Mouse (Mus musculus) T-helper 2 cell (primary cell): ENCODE data around the gene Herc3.
"Not testable (repeated sequence)": the region's sequence is repeated elsewhere in the genome, so short reads cannot be mapped to it uniquely, and the experiment has no call there.

Experiments
- in situ Hi-C: fragments of 300-600 bp; cut with MboI, MseI; formaldehyde crosslinking; loops from one replicate; pipeline ENCODE4 v1.15.1; 2025; ENCODE audit warnings: high pct_unique_total_duplicates

Herc3 gene

DNA sequence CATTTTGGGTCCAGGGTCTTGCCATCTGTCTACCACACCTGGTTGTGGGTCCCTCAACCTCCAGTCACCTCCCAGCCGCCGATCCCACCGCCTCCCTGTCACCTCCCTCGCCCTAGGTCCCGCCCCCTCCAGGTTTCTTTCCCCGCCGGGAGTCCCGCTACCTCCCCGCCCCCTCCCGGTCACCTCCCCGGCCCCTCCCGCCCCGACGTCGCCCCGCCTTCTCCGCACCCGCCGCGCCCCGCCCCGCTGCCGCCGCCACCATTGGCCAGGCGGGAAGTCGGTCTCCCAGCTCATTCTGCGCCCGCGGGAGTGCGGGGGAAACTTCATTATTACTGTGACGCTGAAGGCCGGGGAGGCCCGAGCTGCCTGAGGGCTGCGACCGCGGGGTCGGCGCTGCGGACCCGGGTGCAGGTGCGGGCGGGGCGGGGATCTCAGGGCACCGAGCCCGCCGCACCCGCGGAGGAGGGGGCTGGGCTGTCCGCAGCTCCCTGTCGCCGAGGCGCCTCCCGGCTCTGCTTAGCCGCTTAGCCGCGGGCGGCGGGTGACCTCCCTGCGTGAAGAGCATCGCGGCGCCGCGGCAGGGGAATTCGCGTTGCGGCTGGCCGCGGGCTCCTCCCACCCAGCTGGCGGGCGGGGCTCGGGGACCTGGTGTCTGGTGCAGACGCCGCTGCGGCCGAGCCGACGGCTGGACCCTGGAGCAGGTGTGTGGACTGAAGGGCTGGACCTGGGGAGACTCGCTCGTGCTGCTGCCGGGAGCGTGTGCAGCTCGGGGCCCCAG lies at the start of gene Herc3:
Herc3 (plus strand) TSS at position 234 of the 778 bp plus-strand sequence.
- in situ Hi-C loops: loop anchor here (25.0 kb wide), 1 partner anchor 481 kb away; no protein-coding TSS in a partner anchor

DNA sequence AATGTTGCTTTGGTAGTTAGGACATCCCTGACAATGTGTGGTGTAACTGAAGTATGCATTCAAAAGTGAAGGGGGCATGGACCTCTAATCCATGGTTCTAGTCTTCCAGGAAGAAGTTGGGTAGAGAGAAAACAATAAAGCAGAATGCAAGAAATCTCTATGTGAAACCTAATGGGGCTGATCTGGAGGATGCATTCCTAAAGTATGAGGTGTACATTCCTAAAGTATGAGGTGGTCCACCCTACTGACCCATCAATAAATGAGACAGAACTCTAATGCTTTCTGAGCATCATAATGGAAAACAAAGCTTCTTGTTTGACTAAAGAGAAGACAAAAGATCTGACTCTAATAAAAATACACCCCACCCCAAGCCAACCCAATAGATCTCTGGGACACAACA lies 29.9 kb upstream of the Herc3 start:
- in situ Hi-C loops: no loop called here

DNA sequence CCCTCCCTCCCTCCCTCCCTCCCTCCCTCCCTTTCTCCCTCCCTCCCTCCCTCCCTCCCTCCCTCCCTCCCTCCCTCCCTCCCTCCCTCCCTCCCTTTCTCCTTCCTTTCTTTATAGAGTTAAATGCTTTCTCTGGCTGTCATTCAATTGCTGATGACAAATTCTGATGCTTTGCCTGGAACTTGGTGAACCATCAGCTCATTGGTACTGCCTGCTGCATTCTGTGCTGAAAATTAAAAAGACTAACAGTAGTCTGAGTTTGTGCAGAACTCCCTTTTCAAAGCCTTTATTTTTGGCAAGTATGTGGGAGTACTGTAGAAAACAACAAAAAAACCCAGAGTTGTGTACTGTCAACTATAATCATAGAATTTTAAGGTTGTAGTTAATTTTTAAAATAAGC lies 16.9 kb upstream of the Herc3 start:
- in situ Hi-C loops: no loop called here

DNA sequence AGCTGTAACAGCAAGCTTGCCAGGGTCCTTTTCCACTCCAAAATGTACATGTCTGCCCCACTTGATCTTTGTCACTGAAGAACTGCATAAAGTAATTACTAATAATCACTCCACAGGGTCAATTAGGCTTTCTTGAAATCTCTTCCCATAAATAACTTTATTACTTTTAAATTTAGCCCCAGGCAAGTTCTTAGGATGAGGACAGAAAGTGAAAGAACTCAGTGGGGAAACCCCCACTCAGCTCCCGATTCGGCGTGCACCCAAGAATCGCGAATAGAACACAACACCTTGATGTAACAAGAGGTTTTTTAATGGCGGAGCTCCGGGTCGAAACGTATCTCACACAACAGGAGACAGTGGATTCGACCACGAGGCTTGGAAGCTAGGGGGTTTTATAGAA lies 14.2 kb upstream of the Herc3 start:
- in situ Hi-C loops: not testable (repeated sequence)

DNA sequence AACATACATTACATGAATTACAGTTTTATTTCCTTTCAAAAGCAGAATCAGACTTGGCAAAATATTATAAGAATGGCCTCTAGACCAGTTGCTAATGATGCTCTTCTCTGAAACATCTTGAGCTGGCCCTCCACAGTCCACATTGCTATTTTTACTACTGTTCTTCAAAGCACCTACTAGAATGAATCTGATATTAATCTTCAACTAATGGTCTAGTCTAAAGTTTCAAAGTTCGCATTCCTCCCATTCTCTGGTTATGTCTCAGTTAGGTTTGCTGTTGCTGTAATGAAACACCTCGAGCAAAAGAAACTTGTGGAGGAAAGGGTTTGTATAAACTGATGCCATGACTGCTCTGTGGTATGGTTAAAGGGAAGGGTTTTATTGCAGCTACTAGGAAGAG lies 5.6 kb upstream of the Herc3 start:
- in situ Hi-C loops: loop anchor here (25.0 kb wide), 1 partner anchor 487 kb away; no protein-coding TSS in a partner anchor

DNA sequence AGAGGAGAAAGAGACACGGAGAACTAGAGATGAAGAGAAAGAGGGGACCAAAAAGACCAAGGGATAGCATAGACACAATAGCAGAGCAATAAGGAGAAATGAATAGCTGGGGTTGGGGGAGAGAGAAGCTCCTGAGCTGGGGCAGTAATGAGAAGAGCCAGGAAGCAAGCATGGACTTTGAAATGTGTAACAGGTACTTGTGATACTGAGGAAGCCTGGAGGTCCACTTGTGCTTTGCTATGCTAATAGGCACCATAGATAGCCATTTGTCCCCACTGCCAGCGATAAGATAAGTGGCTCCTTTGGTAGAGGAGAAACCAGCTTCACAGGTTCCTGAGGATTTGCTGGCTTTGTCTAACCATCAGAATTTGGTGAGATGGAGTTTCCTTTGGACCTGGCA lies 5.2 kb upstream of the Herc3 start:
- in situ Hi-C loops: loop anchor here (25.0 kb wide), 1 partner anchor 486 kb away; no protein-coding TSS in a partner anchor

DNA sequence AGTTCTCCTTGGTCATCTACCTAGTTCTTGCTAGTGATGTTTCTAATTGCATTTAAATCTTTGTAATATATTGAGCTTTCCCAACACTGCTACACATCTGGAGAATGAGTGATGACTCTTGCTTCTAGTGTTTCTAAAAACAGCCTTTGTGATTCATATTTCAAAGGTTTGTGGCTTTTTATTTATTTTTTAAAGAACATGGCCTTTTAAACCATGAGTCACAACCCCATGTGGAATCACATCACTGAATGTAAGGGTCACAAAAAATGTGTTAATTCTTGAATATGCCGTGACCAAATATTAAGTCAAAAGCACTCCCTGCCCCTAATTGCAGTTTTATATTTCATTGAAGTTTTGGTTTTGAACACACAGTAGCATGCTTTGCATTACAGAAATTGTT lies 2.7 kb upstream of the Herc3 start:
- in situ Hi-C loops: loop anchor here (25.0 kb wide), 1 partner anchor 484 kb away; no protein-coding TSS in a partner anchor

DNA sequence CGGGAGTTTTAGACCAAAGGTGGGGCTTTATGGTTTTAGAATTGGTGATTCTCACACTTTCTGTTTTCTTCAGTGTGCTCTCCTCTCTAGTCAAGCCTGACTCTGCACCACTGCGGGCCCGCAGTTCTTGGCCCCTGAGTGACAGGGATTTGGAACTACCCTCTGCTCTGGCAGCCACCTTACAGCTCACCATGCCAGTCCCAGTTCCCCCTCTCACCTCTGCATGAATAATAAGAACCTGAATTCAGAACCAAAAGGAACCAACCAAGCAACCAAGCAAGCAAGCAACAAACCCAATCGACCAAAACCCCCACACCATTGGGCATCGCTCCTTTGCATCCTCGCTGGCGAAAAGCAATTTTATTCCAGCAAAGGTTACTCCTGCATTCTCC lies 429 bp upstream of the Herc3 start:
- in situ Hi-C loops: loop anchor here (25.0 kb wide), 1 partner anchor 481 kb away; no protein-coding TSS in a partner anchor

DNA sequence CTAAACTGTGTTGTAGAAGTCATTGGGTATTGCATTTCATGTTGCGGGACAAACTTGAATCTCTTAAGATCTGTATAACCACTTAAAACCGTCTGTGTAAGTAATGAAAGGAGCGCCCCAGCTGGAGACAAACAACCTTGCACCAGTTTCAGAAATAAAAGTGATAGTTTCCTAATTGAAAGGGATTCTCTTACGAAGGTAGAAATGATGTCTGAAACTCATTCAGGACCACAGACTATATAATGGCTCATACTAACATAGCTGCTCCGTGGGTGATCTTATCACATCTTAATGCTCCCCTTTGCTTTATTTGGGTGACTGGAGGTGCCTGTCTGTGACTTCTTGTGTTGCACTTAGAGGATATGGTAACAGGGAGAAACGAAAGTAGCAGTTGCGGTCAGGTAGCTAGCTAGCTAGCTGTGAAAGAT lies 1.3 kb downstream of the Herc3 start:
- in situ Hi-C loops: loop anchor here (25.0 kb wide), 1 partner anchor 480 kb away; no protein-coding TSS in a partner anchor

DNA sequence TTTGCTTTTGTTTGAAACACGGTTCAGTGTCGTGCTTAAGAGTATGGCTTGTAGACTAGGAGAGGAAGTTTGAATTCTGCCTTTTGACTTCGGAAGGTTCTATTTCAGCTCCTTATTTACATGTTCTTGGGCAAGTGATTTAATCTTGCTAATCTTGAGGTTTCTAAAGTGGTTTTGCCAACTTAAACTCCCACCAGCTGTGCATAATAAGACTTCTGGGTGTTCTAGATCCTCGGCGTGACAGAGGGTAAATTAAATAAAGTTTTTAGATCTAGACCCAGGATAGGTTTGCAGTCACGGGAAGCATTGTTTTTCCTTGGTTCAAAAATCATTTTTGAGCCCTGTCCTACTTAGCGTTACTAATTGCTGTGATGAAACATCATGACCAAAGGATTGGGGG lies 3.2 kb downstream of the Herc3 start:
- in situ Hi-C loops: loop anchor here (25.0 kb wide), 1 partner anchor 478 kb away; no protein-coding TSS in a partner anchor

DNA sequence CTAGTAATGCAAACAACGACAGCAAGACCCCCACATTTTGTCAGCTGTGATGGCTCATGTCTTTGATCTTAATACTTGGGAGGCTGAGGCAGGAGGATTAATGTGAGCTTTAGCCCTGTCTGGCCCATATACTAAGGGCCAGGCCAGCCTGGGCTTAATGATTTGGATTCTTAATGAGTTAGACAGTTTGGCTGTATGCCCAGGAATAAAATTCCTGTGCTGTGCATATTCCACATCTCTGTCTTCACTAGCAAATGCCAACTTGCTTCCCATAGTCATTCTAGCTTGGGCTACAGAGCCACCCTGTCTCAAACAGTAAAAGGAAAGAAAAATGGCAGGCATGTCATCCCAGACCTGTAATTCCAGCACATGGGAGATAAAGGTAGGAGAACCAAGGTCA lies 4.3 kb downstream of the Herc3 start:
- in situ Hi-C loops: loop anchor here (25.0 kb wide), 1 partner anchor 477 kb away; no protein-coding TSS in a partner anchor

DNA sequence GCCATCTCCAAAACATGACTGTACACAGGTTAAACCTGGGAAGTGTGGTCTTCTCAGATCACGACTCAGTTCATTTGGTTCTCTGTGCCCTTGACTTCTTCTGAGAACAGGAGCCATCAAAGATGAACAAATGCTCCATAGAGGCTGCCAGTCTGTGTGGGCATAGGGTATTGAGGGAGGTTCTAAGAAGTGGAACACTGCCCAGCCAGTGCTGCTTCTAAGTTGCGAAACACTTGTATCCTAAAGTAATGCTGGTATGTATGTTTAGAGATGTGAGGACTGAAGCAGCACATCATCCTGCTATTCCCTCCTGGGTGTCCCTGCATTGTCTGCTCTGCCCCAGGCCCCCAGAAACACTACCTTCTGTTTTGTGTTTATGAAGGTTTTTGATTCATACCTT lies 5.2 kb downstream of the Herc3 start:
- in situ Hi-C loops: loop anchor here (25.0 kb wide), 1 partner anchor 476 kb away; no protein-coding TSS in a partner anchor

DNA sequence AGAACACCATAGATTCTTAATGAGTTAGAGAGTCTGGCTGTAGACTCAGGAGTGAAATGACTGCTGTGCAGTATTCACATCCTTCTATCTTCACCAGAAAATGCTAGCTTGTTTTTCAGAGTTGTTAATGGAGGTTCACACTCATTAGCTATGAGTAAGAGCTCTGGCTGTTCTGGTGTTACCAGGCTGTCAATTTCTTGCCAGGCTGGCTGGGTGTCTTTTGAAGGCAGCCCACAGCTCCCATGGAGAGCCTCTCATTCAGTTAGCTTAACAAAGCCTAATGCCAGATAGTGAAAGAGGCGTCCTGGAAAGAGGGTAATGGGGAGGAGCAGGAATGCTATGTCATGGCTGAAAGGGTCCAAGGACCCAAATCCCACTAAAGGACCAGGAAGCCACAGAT lies 6.7 kb downstream of the Herc3 start:
- in situ Hi-C loops: loop anchor here (25.0 kb wide), 1 partner anchor 474 kb away; no protein-coding TSS in a partner anchor

DNA sequence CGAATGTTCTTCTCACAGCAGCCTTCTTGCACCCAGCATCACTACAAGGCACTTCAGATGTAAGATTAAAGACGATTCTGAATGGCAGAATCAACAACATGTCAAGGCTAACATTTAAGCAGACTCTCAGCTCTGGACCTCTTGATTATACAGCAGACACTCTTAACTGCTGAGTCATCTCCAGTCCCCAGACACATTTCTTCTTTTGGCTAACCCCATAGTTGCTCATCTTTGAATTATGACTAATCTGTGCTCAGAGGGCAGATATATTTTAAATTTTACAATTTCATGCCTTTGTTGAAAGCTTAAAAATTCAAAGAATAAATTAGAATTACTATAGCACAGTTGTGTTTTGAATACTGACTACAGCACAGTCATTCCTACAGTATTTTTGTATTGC lies 9.9 kb downstream of the Herc3 start:
- in situ Hi-C loops: loop anchor here (25.0 kb wide), 1 partner anchor 471 kb away; no protein-coding TSS in a partner anchor

DNA sequence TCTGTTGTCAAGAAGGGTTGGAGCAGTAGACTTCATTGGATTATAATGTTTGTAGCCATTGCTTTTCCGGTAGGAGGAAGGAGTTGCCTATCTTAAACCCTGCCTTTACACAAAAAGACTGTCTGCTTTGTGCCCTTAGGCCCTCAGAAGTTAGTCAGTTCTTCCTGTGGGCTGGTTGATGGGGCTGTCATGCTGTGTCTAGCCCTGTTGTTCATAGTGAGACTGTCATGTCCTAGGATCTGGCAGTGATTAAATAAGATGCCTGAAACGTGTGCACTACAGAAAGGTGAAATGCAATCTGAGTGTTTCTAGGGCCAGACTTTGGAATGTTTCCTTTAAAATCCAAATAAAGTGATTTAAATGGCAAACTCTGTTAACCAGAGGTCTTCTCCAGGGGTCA lies 10.9 kb downstream of the Herc3 start:
- in situ Hi-C loops: loop anchor here (25.0 kb wide), 1 partner anchor 470 kb away; no protein-coding TSS in a partner anchor

DNA sequence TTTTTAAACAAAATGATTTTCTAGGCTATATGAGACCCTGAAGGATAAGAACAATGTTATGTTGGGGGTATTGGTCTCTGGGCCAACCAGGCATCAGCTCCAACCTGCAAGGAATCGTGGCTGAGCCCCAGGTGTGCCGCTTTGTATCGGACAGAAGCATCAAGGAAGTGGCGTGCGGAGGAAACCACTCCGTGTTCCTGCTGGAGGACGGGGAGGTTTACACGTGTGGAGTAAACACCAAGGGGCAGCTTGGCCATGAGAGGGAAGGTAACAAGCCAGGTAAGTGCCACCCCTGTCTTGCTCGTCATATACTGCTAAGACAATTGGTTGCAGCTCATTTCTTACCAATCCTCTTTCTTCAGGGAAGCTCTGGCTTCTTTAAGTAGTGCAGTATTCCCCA lies 12.3 kb downstream of the Herc3 start:
- in situ Hi-C loops: loop anchor here (25.0 kb wide), 1 partner anchor 469 kb away; no protein-coding TSS in a partner anchor

DNA sequence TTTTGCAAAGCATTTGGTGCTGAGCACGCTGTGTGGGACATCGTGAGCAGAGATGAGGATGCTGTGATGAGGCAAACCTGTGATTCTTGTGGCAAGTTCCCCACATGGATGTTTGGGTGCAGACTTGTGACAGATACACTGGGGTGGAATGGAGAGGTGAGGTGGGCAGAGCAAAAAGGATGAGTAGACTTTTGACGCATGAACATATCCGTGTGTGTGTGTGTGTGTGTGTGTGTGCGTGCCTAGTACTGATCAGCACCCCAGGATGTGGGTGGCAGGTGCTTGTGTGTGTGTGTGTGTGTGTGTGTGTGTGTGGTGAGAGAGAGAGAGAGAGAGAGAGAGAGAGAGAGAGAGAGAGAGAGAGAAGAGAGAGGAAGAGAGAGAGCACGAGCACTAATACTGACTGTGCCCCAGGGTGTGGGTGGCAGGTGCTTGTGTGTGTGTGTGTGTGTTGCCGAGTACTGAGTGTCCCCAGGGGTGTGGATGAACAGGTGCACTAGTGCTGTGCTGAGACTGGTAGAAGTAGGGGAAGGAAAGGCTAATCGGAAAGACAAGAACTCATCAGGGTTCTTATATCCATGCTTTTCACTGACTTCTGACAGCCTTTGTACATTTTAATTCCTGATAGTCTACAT lies 13.0 kb downstream of the Herc3 start:
- in situ Hi-C loops: loop anchor here (25.0 kb wide), 1 partner anchor 468 kb away; no protein-coding TSS in a partner anchor

DNA sequence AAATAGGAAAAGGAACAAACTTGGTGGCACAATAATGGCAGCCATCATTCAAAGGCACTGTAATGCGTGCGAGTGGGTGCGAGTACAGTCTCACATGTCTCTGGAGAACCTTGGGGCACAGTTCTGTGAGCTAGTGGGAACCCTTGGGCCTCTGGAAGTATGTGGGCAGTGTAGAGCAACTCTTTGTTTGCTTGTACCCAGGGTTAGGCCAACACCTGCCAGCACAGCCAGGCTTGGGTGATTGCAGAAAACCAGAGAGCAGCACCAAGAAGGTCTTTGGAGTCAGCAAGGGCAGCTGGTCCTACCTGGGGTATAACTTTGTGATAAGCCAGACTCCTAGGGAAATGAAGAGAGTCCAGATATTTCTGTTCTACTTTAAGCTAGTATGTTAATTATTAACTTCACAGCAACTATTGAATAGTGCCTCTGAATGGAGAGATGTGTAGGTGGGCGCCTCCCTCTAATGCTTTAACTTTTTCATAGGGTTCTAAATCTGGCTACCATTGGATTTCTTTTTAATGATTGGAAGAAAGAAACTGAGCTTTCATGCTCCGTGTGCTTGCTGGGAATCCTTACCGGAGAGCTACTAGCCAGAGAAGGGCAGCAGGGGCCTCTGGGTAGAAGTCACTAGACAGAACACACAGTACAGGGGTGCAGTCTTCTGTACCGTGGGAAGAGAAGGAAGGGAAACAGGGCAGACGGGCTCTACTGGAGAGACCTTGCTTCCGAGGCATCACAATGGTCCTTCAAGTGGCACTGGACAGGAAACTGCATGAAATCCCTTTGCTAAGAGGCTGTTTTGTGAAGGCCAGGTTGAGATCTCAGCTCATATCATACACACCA lies 15.8 kb downstream of the Herc3 start:
- in situ Hi-C loops: loop anchor here (25.0 kb wide), 1 partner anchor 465 kb away; no protein-coding TSS in a partner anchor

DNA sequence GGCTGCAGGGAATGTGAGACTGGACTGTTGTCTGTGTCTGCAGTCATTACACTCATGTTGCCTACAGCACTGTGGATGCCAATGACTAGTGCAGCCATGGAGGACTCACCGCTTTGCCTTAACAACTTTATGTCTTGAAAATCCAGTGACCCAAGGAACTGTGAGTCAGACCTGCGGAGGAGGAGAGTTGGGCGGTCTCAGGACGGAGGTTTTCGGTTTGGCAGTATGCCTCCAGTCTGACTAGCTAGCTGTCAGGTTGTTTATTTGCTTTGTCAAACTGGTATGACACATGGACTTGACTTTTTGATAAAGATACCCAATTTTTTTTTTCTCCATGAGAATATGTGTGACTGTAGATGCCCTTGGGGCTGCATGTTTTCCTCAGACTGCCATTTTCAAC lies 16.6 kb downstream of the Herc3 start:
- in situ Hi-C loops: loop anchor here (25.0 kb wide), 1 partner anchor 464 kb away; no protein-coding TSS in a partner anchor

DNA sequence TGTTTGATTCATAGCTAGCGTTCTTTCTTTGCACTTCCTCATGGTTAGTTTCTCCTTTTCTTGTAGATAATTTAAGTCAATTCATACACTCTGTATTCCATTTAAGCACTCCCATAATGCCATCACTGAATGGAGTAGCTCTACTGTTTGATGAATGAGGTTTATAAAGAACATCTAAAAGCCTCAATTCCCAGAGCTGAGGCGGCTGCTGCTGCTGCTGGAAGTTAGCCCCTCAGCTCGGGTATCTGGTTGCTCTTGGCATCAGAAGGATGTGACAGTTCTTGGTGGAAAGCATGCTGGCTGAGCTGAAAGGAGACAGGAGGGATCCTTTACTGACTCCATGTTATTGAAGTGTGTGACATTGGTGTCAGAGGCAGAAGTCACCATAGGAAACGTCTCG lies 18.1 kb downstream of the Herc3 start:
- in situ Hi-C loops: loop anchor here (25.0 kb wide), 1 partner anchor 463 kb away; no protein-coding TSS in a partner anchor
